Mouse (Mus musculus) heart, postnatal 10 days (tissue): ENCODE measurements at regions not wholly inside any gene's neighbourhood (a gene's known extent, or its start where the extent isn't known, plus 50 kb on each side); places are given as distances from the start of the nearest gene placed in this dataset.
"Not testable (repeated sequence)": the region's sequence is repeated elsewhere in the genome, so short reads cannot be mapped to it uniquely, and the experiment has no call there.

ENCODE experiments used
- DNase-seq, 2 experiments: peaks; one replicate each; pipeline ENCODE4 v3.0.0; 2021
- intact Hi-C: fragments of 180-260 bp; cut with DNase I; formaldehyde crosslinking; loops from one replicate; pipeline ENCODE4 v1.15.1; 2025

DNA sequence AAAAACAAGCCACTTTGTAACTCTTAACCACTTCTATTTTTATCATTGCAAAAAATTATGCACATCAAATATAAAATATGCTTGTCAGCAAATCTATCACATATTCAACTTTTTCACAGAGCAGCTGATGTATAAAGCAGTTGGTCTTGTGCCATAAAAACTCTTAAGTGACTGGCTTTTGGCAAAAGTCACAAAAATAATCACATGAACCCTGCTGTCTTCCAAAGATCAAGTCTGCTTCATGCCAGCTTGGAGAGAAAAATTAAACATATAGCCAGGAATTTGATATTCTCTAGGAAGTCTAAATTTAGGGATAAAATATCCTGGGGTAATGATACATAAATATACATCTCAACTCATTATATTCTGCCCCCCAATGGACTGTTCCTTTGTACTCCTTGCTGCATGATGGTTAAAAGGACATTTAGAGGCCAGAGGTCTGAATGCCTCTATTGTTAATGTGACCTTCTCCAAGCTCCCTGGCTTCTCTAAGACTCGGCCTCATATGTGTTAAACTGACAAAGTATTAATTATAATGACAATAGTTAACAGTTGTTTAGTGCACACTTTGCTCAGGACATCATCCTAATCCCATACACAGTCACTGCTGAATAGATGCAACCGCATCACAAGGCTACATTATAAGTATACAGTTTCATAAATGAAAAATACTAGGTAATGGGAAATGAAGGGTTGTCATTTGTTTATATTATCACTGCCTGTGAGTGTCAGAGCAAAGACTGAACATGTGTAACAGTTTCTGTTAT, 422.9 kb upstream of the Hs3st1 start:
- DNase-seq = no peak
- intact Hi-C loops = no loop called here

DNA sequence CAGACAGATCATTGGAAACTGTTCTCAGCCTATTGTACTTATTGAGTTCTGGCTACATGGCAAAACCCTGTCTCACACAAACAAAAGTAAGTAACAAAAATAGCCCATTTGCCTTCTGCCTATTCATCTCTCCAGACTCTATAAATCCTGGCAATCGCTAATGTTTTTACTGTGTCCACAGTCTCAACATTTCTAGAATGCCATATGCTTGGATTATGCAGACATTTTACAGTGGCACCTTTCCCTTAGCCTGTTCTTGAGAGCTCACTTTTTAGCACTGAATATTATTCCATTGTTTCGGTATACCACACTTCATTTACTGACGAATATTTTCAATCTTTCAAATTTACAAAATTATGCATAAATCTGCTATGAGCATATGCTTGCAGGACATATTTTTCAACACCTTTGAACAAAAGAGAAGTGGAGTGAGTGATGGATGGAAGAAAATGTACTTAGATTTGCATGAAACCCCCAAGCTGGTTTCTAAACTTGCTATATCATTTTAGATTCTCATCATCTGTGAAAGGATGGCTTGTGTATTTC, 381.5 kb upstream of the Hs3st1 start:
- no peak for DNase-seq
- intact Hi-C loops = no loop called here

DNA sequence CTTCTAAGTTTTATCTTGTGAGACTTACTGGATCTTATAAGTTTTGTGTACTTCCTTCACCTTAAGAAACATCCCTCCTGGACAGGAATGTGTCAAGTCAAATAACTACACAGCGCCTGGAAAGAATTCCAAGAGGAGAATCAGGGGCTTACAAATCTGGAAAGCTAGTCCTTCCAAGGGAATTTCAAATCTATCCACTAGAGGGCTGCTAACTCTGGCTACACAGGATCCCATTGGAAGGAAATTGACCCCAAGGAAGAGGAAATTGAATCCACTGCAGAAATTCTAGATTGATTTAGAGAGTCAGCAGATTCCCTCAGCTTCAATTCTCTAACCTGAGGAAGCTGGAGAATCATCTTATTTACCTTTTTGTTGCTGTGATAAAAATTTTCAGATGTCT, 369.1 kb upstream of the Hs3st1 start:
- intact Hi-C loops = no loop called here

DNA sequence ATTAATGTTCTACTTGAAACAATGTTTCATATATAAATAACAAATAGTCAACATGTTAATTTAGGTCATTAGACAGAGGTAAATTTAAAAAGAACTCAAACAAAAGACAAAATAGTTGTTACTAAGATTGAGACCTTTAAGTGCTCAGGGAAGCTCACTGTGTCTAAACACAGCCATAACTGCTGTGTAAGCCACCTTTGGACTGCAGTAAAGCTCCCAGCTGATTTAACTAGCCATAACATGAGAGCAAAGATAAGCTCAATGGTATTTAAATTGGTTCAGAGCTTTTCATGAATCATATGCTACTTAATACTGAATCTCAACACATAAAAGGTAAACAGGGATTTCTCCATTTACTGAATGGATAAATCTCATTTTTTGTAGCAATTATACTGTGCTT, 361.6 kb upstream of the Hs3st1 start:
- DNase-seq = no peak
- intact Hi-C loops = no loop called here

More for the DNA sequence above, 369.1 kb upstream of the Hs3st1 start:
- DNase-seq = no peak

DNA sequence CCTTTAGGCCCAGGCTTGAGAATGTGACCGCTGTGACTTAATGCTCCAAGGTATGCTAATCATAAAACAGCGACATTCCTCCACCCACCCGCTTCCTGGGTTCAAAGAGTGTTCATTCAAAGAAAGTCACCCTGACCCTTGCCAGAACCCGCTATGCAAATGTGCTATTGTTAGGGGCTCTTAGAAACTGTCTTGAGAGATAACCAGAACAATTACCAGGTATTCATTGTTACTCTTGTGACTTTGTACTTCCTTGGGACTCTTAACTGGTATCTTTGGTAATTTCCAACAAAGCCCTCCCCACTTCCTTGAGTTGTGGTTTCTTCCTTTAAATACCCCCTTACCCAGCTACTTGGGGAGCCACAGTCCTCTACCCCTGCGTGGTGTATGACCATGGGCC, 334.3 kb upstream of the Hs3st1 start:
- DNase-seq, intact Hi-C loops: not testable (repeated sequence)

DNA sequence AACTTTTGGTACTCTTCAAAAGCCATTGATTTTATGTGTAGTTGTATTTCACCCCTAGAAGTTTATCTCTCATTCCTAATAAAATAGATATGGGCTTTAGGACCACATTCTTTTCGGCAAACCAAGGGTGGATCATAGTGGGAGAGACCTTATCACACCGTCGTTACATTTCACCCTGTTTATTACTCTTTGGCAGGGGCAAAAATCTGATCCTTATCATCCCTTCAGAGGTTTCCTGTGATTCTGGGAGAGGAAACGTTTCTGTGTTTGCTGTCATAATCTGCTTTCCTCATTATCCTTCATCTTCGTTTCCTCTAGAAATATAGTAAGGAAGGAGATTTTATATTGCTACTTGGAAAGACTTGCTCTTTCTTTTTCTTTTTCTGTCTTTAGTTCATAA, 290.0 kb upstream of the Hs3st1 start:
- intact Hi-C loops = no loop called here
- peak in 1 of 2 experiments; percentile 1 for DNase-seq

DNA sequence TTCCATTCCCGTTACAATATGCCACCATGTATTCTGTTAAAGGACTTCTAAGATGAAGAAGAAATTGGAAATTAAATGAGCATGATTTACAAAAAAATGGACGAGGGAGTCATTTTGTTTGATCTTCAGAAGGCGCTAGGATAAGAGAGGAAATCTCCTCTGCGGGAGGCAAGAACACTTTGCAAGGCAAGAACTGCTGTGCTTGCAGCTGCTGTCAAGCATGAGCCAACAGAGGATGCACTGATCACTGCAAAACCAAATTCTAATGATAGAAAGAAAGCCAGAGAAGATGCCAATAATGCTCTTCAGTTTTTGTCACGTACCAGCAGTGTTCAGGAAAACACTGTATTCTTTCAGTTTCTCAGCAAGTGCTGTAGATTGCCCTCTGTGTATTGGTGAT, 279.2 kb upstream of the Hs3st1 start:
- intact Hi-C loops = no loop called here
- DNase-seq = no peak

DNA sequence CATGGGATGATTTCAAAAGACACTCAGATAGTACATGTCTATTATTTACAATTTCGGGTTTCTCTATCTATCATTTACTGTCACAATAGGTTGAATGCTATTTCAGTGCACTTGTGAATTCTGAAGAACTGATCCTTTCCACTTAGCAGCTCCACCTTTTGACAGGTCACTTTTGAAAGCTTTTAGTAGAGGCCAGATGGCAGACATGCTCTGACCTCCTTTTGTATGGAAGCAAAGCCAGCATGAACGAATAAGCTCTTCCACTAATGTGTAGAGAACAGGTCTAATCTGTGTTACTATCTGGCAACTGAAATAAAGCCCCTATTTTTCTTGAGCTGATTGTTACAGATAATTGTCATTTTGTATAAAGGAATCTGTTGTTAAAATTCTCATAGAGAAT, 278.4 kb upstream of the Hs3st1 start:
- DNase-seq = no peak
- intact Hi-C loops = no loop called here

DNA sequence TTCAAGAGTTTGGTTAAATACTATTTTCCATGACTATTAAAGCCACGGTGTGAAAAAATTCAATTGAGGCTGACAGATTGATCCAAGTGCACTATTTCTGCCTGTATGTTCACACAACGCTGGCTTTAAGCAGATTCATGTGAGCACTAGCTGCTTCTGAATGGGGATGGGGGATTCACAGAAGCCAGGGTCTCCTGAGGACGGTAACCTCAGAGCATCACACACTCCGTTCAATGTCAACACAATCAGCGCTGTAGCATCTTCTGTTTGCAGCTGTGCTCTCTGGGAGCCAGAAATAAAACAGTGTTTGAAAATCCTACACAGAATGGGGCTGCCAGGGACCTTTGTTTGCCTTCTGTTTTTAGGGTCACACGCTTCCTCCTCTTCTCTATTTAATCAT, 275.0 kb upstream of the Hs3st1 start:
- no peak for DNase-seq
- intact Hi-C loops = no loop called here

DNA sequence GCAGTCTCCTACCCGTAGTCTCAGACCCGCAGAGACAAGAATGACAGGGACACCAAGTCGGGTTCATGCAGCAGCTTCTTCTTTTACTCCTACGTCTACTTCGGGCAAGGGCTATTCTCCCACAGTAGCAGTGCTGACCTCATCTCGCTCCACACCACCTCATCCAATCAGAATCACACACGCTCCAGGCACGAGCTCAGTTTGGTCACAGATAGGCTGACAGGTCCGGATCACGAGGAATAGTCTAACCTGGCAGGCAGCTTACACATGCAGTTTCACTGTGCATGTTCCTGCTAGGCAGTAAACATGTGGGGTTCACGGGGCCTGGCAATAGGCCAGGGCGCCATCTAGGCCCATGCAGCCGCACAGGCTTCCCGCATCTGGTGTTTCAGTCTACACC, 260.7 kb upstream of the Hs3st1 start:
- intact Hi-C loops = no loop called here
- DNase-seq = no peak

DNA sequence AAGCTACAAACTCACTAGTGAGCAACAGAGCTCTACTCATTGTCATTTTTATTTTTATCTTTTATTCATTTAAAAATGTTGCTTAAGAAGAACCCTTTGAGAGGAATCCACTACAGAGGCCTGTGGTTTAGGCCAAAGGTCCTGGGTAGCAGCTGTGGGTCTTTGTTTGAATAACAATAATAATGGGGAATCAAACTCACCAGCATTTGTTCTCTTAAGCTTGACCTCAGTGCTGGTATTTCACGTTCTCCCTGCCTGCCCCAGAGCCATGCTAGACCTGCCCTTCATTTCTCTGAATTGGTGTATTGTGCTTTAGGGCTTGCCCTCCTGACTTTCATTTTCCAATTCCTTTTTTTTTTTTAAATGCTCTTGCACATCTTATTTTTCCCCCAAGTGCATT, 232.8 kb upstream of the Hs3st1 start:
- intact Hi-C loops = no loop called here
- no peak for DNase-seq

DNA sequence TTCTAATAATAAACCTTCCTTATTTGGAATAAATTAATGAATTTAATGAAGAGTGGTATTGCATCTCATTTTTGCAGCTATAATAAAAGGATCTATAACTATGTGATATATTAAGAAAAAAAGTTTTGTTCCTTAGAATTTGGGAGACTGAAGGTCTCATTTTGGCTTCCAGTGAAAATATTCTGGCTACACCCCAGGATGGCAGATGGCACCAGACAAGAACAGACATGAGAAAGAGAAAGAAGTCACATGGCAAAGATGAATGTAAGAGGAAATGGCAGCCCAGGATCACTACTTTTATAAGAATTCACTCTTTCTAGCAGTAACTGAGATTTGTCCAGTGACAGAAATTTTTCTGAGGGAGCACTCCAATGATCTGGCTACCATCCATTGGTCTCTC, 209.1 kb upstream of the Hs3st1 start:
- intact Hi-C loops = loop anchor here (5.0 to 10.0 kb wide), 2 partner anchors 122 to 210 kb away; partner anchors contain the start of gene Hs3st1
- no peak for DNase-seq

DNA sequence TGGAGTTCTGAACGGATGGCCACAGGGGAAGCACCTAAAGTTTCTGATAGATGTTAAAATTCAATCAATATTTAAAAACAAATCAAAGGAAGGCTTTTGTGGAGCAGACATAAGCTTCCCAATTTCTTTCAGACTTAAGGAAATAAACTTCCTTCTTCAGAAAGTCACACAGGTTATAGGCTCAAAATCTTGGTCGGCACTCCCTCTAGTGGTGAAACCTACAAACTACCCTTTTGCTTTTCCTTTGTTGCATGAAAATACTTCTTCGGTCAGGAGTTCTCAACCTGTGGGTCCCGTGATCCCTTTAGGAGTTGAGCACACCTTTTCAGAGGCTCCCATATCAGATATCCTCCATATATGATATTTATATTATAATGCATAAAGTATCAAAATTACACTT, 205.7 kb upstream of the Hs3st1 start:
- intact Hi-C loops = loop anchor here (2.0 to 10.0 kb wide), 4 partner anchors 119 to 1180 kb away; partner anchors contain the start of gene Hs3st1
- peak; percentile 19 to 48 for DNase-seq

DNA sequence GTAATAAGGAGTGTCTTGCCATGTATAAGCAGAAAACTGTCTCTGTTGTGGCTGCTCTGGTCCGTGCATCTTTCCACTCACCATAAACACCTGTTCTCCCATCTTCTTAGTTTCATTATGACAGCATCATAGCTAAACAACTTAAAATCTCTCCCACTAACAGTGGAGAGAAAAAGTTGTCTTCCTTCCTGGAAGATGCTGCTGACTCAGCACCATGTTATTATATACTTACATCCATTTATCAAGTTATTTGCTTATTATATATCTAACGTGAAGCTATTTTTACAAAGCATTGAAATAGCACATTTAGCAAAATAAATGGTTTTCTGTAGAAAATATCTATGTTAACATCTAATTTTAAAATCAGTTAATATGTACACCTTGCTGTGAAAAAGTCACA, 180.3 kb upstream of the Hs3st1 start:
- intact Hi-C loops = no loop called here
- DNase-seq = no peak

DNA sequence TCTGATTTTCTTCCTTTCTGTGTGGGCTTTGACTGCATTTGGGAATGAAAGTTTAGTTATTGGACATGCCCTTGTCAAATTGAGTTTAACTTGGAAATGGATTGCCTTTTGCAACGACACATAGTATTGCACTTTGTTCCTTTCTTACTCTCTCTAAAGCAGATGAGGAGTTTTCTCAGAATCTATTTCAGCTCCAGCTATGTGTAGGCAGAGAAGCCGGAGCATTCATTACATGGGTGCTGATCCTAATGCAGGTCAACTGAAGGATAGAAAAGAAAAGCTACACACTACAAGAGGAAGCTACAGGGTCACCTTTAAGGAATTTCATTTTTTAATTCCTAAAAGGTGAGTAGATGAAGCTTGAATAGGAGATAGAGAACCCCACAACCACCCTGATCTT, 176.6 kb upstream of the Hs3st1 start:
- DNase-seq = no peak
- intact Hi-C loops = no loop called here

DNA sequence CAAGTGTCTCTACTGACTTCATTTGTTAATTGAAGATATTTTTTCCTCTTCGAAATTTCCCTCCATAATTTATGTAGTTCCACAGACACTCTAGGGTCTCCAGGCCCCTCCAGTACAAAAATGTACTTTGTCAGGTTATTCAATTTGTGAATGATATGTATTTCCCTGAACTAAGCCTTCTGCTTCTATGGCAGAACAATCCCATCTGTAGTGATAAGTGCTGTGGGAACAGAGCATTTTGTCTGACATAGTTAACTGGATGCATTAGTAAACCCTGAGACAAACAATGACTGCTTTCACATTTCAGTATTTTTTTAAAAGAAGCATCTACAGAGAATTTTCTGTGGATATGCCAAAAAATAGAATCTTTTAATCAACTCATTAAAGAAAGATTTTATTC, 154.1 kb upstream of the Hs3st1 start:
- no peak for DNase-seq
- intact Hi-C loops = no loop called here

DNA sequence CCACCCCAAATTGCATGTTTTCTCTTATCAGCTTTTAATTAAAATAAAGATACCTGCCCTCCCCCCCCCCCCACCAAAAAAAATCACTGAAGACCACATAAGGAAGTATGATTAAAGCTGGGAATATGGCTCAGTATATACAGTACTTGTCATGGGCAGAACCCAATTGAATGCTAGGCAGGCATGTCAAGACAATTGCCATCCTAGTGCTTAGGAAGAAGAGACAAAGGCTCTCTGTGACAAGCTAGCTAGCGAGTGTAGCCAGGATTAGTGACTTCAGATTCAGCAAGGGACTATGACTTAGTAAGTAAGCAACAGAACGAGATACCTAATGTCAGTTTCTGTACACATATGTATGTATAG, 116.4 kb upstream of the Hs3st1 start:
- intact Hi-C loops = no loop called here
- no peak for DNase-seq

DNA sequence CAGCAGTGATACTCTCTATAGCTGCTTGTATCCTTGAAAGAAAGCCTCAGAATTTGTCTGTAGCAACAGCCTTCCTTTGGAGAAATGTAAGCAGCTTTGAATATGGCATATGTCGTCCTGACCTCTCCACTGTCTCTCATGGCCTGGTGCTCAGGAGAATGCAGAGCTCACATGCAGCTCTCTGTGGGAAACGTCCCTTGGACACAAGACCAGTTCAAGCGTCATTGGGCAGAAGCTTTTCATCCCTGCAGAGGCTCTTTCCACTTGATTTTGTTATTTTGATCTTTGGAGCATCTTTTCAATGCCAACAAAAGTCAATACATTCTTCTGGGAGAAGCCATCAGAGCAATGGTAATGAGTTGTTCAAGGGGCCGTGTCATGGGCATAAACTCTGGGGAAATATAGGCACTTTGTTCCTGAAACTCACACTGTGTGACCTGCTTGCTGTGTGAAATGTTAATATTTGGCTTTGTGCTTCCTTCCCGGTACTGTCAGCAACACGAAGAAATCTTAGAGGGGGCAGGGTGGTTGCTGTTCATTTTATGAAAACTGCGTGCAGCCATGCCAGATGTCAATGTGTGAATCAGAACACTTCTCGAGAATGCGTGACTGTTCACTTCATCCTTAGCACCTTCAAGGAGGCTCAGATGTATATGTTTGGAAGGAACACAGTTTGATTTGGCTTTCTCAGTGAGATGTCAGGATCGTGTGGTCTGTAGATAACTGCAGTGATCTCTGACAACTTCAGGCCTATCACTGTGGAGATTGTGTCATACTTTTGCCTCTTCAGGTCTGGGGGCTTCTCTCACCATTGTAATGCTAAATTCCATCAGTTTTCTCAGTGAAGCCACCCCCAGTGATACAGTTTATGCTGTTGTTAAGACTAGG, 115.8 kb upstream of the Hs3st1 start:
- intact Hi-C loops = no loop called here
- no peak for DNase-seq

DNA sequence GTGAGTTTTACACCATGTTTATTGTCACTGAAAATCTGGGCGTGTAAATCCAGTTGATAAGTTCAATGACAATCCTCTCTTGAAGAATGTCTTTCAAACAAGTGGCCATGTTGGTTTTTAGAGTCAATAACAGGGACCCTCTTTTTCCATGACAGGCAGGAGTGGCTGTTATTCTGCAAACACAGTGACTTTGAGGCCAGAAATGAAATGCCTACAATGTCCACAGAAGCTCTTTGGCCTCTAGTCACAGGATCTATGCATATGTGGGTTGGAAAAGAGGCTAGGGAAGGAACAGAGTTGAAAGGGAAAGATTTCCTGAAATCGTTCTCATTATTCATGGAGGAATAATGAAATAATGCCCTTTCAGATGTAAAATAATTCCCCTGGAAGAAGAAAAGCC, 101.9 kb upstream of the Hs3st1 start:
- intact Hi-C loops = no loop called here
- no peak for DNase-seq

DNA sequence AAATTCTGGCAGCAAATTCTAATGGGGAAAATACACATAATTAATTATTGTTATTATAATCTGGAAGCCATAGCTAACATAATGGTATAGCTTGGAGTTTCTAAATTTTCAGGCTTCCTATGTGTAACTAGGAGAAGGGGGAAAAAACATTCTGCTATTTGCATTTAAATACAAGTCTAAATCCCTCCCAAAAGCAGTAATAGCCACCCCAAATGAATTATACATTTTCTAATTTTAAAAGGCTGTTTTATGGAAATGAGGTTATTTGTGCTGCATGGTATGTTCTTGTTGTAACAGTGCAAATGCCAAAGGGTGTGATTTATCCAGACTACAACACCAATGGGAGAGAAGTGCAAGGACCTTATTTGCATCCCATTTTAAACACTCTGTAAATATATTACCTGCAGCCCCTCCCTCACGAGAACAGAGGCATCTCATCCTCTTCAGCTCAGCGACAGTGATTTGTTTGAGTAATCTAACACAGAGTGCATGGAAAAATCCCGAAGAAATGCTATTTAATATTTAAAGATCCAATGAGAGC, 101.4 kb upstream of the Hs3st1 start:
- DNase-seq = no peak
- intact Hi-C loops = no loop called here
